Mouse (Mus musculus) testis, adult 2 months (tissue): ENCODE measurements around the gene Agtr1a.

Source experiments
- CTCF ChIP-seq: fragments of 200-500 bp; IDR thresholded peaks from 2 replicates; pipeline ENCODE4 v1.5.1; 2012; ENCODE audit warnings: low read depth, mild to moderate bottlenecking, inconsistent platforms, low read length, moderate library complexity; ENCODE audit not compliant: control insufficient read depth, insufficient read depth, insufficient replicate concordance
- POLR2A ChIP-seq: fragments of 200-500 bp; IDR thresholded peaks from 2 replicates; pipeline ENCODE4 v1.6.1; 2012; ENCODE audit warnings: low read depth, mild to moderate bottlenecking, inconsistent platforms, low read length, moderate library complexity; ENCODE audit not compliant: control insufficient read depth

- no peak for TF ChIP-seq POLR2A
- TF ChIP-seq CTCF: no peak
Observed at GRCm38 (mm10) chr13:30341987-30342898, 6.0 kb downstream of the Agtr1a start.
